Mouse (Mus musculus): Measurements from ENCODE around the gene Foxp3.

DNA sequence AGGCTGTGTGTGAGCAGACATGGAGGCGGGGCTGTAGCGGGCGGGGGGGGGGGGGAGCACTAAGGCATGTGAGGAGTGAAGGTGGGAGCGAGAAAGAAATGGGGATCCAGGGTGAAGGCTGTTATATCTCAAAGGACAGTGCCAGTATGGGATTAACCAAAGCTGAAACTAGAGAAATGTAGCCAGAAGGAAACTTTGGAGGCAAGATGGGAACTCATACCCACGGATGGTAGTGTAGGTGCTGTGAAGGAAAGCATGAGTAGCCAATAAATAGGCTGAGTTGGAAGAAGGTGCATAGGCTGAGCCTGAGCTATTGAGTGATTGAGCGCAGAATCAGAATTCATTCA lies 1.4 kb downstream of the Foxp3 start:
- TF ChIP-seq CTCF (IDR thresholded peaks at IDR 0.05; ENCODE audit: insufficient read depth, low read length) = no peak
- no peak for TF ChIP-seq POLR2A (IDR thresholded peaks at IDR 0.05; ENCODE audit: borderline replicate concordance, extremely low read depth, low read depth, low read length)

Data from lung, adult 2 months (tissue).